Mouse (Mus musculus): ENCODE measurements around the gene Mrpl48.

The Mrpl48 gene

GRCm38 (mm10) chr7:100496371-100496770 lies 111.7 kb downstream of the Mrpl48 start:
- DNase-seq (ENCODE audit: low read depth, low spot score): no peak
